Mouse (Mus musculus) midbrain, postnatal 0 days (tissue): ENCODE measurements at regions not wholly inside any gene's neighbourhood (a gene's known extent, or its start where the extent isn't known, plus 50 kb on each side); places are given as distances from the start of the nearest gene placed in this dataset.

ENCODE experiments used
- ATAC-seq: fragments of 200-750 bp; cut with Nextera tagmentation; 2 replicates; pipeline ENCODE4 v1.8.0; 2017; ENCODE audit warnings: moderate number of reproducible peaks, mild to moderate bottlenecking, moderate TSS enrichment, moderate library complexity; ENCODE audit not compliant: low FRiP score
- DNase-seq: peaks from one replicate; pipeline ENCODE4 v3.0.0-alpha.2; 2015; ENCODE audit warnings: low spot score
- H3K27ac ChIP-seq: fragments of 300-500 bp; sonication (generic); 2 replicates; pipeline ENCODE4 v1.5.1; 2014; ENCODE audit warnings: low read depth, mild to moderate bottlenecking, low read length, mixed read lengths
- H3K27me3 ChIP-seq: fragments of 300-500 bp; sonication (generic); 2 replicates; pipeline ENCODE4 v1.6.1; 2014; ENCODE audit warnings: low read length, control low read depth, mixed read lengths; ENCODE audit not compliant: insufficient read depth
- H3K36me3 ChIP-seq: fragments of 300-500 bp; sonication (generic); 2 replicates; pipeline ENCODE4 v1.6.1; 2014; ENCODE audit warnings: low read length, control low read depth, mixed read lengths; ENCODE audit not compliant: insufficient read depth
- H3K4me1 ChIP-seq: fragments of 300-500 bp; sonication (generic); 2 replicates; pipeline ENCODE4 v1.6.1; 2014; ENCODE audit warnings: mild to moderate bottlenecking, control low read depth, antibody characterized with exemption, low read length, mixed read lengths; ENCODE audit not compliant: insufficient read depth
- H3K4me2 ChIP-seq: fragments of 300-500 bp; sonication (generic); 2 replicates; pipeline ENCODE4 v1.6.1; 2014; ENCODE audit warnings: low read depth, mild to moderate bottlenecking, low read length, mixed read lengths; ENCODE audit not compliant: poor library complexity, severe bottlenecking
- H3K4me3 ChIP-seq: fragments of 300-500 bp; sonication (generic); 2 replicates; pipeline ENCODE4 v1.5.1; 2014; ENCODE audit warnings: low read depth, mild to moderate bottlenecking, low read length, moderate library complexity
- H3K9ac ChIP-seq: fragments of 300-500 bp; sonication (generic); replicated peaks from 2 replicates; pipeline ENCODE4 v1.6.1; 2014; ENCODE audit warnings: mild to moderate bottlenecking, low read length, moderate library complexity, mixed read lengths; ENCODE audit not compliant: poor library complexity, severe bottlenecking
- H3K9me3 ChIP-seq: fragments of 300-500 bp; sonication (generic); 2 replicates; pipeline ENCODE4 v1.6.1; 2016; ENCODE audit warnings: low read length, control low read depth
- CTCF ChIP-seq: IDR thresholded peaks from 2 replicates; pipeline ENCODE4 v1.5.1; 2016; ENCODE audit warnings: antibody characterized with exemption, mild to moderate bottlenecking
- WGBS: fragments of 180-500 bp; shearing (Covaris S2); extraction: QIAGEN DNeasy Blood & Tissue Kit; methylation state at CpG from one replicate; pipeline ENCODE4 v1.1.7; 2014; 5-methylcytosine and 5-hydroxymethylcytosine counted together

GRCm38 (mm10) chrX:23417525-23417924 lies 52.6 kb upstream of the Klhl13 start:
- H3K27me3 ChIP-seq, result no peaks in the 10 kb centered on the region
- no peaks in the 10 kb centered on the region for H3K4me1 ChIP-seq
- no peak for TF ChIP-seq CTCF
- H3K4me3 ChIP-seq, result no peak overlapping the region
- DNase-seq (no peak), ATAC-seq (no peak)
- H3K9ac ChIP-seq, result no peak overlapping the region
- no peaks in the 10 kb centered on the region for H3K9me3 ChIP-seq
- H3K27ac ChIP-seq, result no peak overlapping the region
- H3K36me3 ChIP-seq, result no peaks in the 10 kb centered on the region
- no peak overlapping the region for H3K4me2 ChIP-seq
- WGBS, result 80% methylated on average over 1 of the region's 1 CpGs
